8 mouse cellular contexts compared by ENCODE assay signal in the genomic region with DNA sequence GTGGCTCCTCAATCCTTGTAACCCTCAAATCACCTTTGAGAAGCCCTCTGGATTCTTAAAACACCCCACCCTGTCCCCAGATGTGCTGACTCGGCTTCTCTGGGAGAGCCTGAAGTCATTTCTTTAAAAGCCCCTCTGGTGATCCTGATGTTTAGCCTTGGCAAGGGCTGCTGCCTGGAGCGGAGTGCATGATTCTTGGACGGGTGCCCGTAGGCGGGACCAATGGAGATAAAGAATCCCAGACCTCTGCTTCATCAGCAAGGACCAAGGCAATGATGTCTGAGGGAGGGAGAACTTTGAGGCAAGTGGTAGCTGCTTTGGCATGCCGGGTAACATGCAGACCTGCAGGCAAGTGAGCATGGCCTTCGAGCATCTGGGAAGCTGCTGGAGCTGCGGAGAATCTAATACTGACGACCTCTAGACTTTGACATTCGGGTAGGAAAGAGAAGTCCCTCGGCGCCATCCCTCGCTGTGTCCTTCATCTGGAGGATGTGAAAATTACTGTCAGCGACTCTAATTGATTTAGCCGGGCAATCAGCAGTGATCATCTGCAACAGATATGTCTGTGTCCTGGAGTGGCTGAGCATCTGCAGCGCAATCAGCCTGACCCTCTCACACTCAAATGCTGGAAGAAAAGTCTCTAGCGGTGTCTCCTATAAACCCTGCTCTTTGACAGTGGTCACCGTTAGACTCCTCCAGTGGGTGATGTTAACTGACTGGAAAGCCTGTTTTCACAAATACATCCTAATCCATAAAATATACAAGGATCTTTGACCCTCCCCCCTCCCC.
DNase-seq lines count a peak whose midpoint lies in the region; ATAC-seq and TF ChIP-seq lines count a peak whose summit lies in the region.

No protein-coding gene starts in this region.

- TF ChIP-seq CTCF in lung, embryonic 14.5 days (IDR thresholded peaks at IDR 0.05; ENCODE audit: low read depth) = no peak

- peaks cover 6% of the 10 kb centered on the region for H3K4me1 ChIP-seq in embryonic facial prominence, embryonic 13.5 days
- H3K4me1 ChIP-seq in lung, embryonic 14.5 days (ENCODE audit: insufficient read depth) = no peaks in the 10 kb centered on the region
- peaks cover 8% of the 10 kb centered on the region; the same call in 1 of the 2 replicates for H3K4me1 ChIP-seq in stomach, embryonic 16.5 days (ENCODE audit: control insufficient read depth, insufficient read depth, low read length)

- intact Hi-C loops in left cerebral cortex, postnatal 4 days (cut with DNase I) = no loop called here
- intact Hi-C loops in heart, postnatal 25 days (cut with DNase I) = no loop called here

- H3K36me3 ChIP-seq in embryonic facial prominence, embryonic 13.5 days = no peaks in the 10 kb centered on the region
- H3K36me3 ChIP-seq in lung, embryonic 14.5 days (ENCODE audit: insufficient read depth) = no peaks in the 10 kb centered on the region
- no peaks in the 10 kb centered on the region for H3K36me3 ChIP-seq in stomach, embryonic 16.5 days (ENCODE audit: control insufficient read depth, insufficient read depth, low read length)

- H3K4me3 ChIP-seq in embryonic facial prominence, embryonic 13.5 days = no peak overlapping the region
- no peak overlapping the region for H3K4me3 ChIP-seq in lung, embryonic 14.5 days (ENCODE audit: low read depth, low read length)
- no peak overlapping the region for H3K4me3 ChIP-seq in stomach, embryonic 16.5 days (replicated peaks; ENCODE audit: low read length)

- peak; percentile 73 for DNase-seq in left cerebral cortex, postnatal 4 days
- no peak for DNase-seq in left cerebral cortex, adult 8-10 months (ENCODE audit: low spot score in 2 of 2)
- DNase-seq in heart, postnatal 25 days (ENCODE audit: low spot score) = peak; percentile 33
- peak; percentile 94 for DNase-seq in lung, embryonic 14.5 days
- no peak for DNase-seq in layer of hippocampus, adult 11-12 months (ENCODE audit: low spot score)

- H3K4me2 ChIP-seq in embryonic facial prominence, embryonic 13.5 days = 0 out of 2 replicates have a peak overlapping the region, but pooled peaks have one; percentile 2
- no peak overlapping the region for H3K4me2 ChIP-seq in lung, embryonic 14.5 days
- no peak overlapping the region for H3K4me2 ChIP-seq in stomach, embryonic 16.5 days (ENCODE audit: low read depth, low read length)

- H3K9ac ChIP-seq in embryonic facial prominence, embryonic 13.5 days = no peak overlapping the region
- no peak overlapping the region for H3K9ac ChIP-seq in lung, embryonic 14.5 days
- H3K9ac ChIP-seq in stomach, embryonic 16.5 days (ENCODE audit: low read length) = no peak overlapping the region; the same call in 1 of the 2 replicates

- no peak overlapping the region for H3K27ac ChIP-seq in embryonic facial prominence, embryonic 13.5 days
- H3K27ac ChIP-seq in lung, embryonic 14.5 days (ENCODE audit: low read depth) = no peak overlapping the region
- H3K27ac ChIP-seq in stomach, embryonic 16.5 days (ENCODE audit: low read length) = peak overlapping the region; percentile 7; the same call in 1 of the 2 replicates

- no peak for ATAC-seq in embryonic facial prominence, embryonic 13.5 days (ENCODE audit: insufficient number of reproducible peaks, insufficient read depth, low FRiP score, low TSS enrichment, low read depth)
- peak; percentile 89 for ATAC-seq in lung, embryonic 14.5 days (ENCODE audit: insufficient read depth)
- ATAC-seq in stomach, embryonic 16.5 days (ENCODE audit: insufficient read depth, low FRiP score) = peak; percentile 81
- no peak for ATAC-seq in erythroblast, adult 5-6 weeks (replicated peaks; ENCODE audit: low FRiP score, poor library complexity, severe bottlenecking)

- no peaks in the 10 kb centered on the region for H3K27me3 ChIP-seq in embryonic facial prominence, embryonic 13.5 days
- H3K27me3 ChIP-seq in lung, embryonic 14.5 days (ENCODE audit: insufficient read depth, low read length) = no peaks in the 10 kb centered on the region
- no peaks in the 10 kb centered on the region for H3K27me3 ChIP-seq in stomach, embryonic 16.5 days (ENCODE audit: control insufficient read depth, insufficient read depth, low read length)

- 60% methylated on average over 18 of the region's 18 CpGs for WGBS in embryonic facial prominence, embryonic 13.5 days
- 61% methylated on average over 18 of the region's 18 CpGs for whole genome bisulfite sequencing in lung, embryonic 14.5 days
- 66% methylated on average over 18 of the region's 18 CpGs for WGBS in stomach, embryonic 16.5 days

- H3K9me3 ChIP-seq in embryonic facial prominence, embryonic 13.5 days = no peaks in the 10 kb centered on the region
- H3K9me3 ChIP-seq in lung, embryonic 14.5 days (ENCODE audit: low read depth, low read length) = no peaks in the 10 kb centered on the region
- no peaks in the 10 kb centered on the region for H3K9me3 ChIP-seq in stomach, embryonic 16.5 days (replicated peaks; ENCODE audit: control insufficient read depth, low read length)

Comparison
In these comparisons a context has a peak if more than half of its experiments do, and no peak if none do; other contexts are left out.
1. DNase-seq: peak in left cerebral cortex, postnatal 4 days (single experiment), heart, postnatal 25 days (single experiment) and lung, embryonic 14.5 days (single experiment); none in left cerebral cortex, adult 8-10 months (0 of 2) and layer of hippocampus, adult 11-12 months (single experiment).
2. ATAC-seq: peak in lung, embryonic 14.5 days (single experiment) and stomach, embryonic 16.5 days (single experiment); none in embryonic facial prominence, embryonic 13.5 days (single experiment) and erythroblast, adult 5-6 weeks (single experiment).